Mouse (Mus musculus): ENCODE results near the gene Kcnk10. TPM values are rescaled to one million over a fixed set of nuclear protein-coding genes. Genes with fewer than 3 reads are reported as not detected.

The Kcnk10 gene
- total RNA-seq, 2 experiments from 2014 or later: 15.9 to 18.1 TPM

- no peak overlapping the region for H3K27ac ChIP-seq
- TF ChIP-seq CTCF (IDR thresholded peaks at IDR 0.05): no peak
- intact Hi-C loops (cut with DNase I): no loop called here
- H3K4me3 ChIP-seq: no peak overlapping the region
- DNase-seq (ENCODE audit: extremely low spot score in 1 of 2, low spot score in 2 of 2): no peak
These were observed 96.7 kb downstream of the Kcnk10 start for GRCm38 (mm10) chr12:98481460-98481859.

- no peak overlapping the region for H3K4me3 ChIP-seq
- no peak for TF ChIP-seq CTCF (IDR thresholded peaks at IDR 0.05)
- intact Hi-C loops (cut with DNase I): no loop called here
- no peak for DNase-seq (ENCODE audit: extremely low spot score in 1 of 2, low spot score in 2 of 2)
- H3K27ac ChIP-seq: no peak overlapping the region
These were observed 97.1 kb downstream of the Kcnk10 start for GRCm38 (mm10) chr12:98481048-98481447.

- intact Hi-C loops (cut with DNase I): no loop called here
- DNase-seq (ENCODE audit: extremely low spot score in 1 of 2, low spot score in 2 of 2): no peak
- no peak overlapping the region for H3K27ac ChIP-seq
These were observed 100.2 kb downstream of the Kcnk10 start for GRCm38 (mm10) chr12:98477673-98478461.

GRCm38 (mm10) chr12:98471232-98471631, 106.9 kb downstream of the Kcnk10 start:
- intact Hi-C loops (cut with DNase I): no loop called here
- TF ChIP-seq CTCF (IDR thresholded peaks at IDR 0.05): no peak
- no peak for DNase-seq (ENCODE audit: extremely low spot score in 1 of 2, low spot score in 2 of 2)
- Histone ChIP-seq H3K4me3 (no peak overlapping the region), H3K27ac (no peak overlapping the region)

More at GRCm38 (mm10) chr12:98477673-98478461, 100.2 kb downstream of the Kcnk10 start:
- TF ChIP-seq CTCF (IDR thresholded peaks at IDR 0.05): no peak
- H3K4me3 ChIP-seq: no peak overlapping the region

- TF ChIP-seq CTCF (IDR thresholded peaks at IDR 0.05): no peak
- intact Hi-C loops (cut with DNase I): no loop called here
- Histone ChIP-seq H3K27ac (no peak overlapping the region), H3K4me3 (no peak overlapping the region)
- DNase-seq (ENCODE audit: extremely low spot score in 1 of 2, low spot score in 2 of 2): no peak
These were observed 108.0 kb downstream of the Kcnk10 start for GRCm38 (mm10) chr12:98470097-98470496.

GRCm38 (mm10) chr12:98467793-98468192, 110.3 kb downstream of the Kcnk10 start:
- Histone ChIP-seq H3K4me3 (no peak overlapping the region), H3K27ac (no peak overlapping the region)
- no peak for DNase-seq (ENCODE audit: extremely low spot score in 1 of 2, low spot score in 2 of 2)
- intact Hi-C loops (cut with DNase I): no loop called here
- TF ChIP-seq CTCF (IDR thresholded peaks at IDR 0.05): no peak

GRCm38 (mm10) chr12:98459889-98460288, 118.2 kb downstream of the Kcnk10 start:
- H3K4me3 ChIP-seq: no peak overlapping the region
- H3K27ac ChIP-seq: no peak overlapping the region
- intact Hi-C loops (cut with DNase I): loop anchor here (2.0 to 5.0 kb wide), 3 partner anchors 75 to 118 kb away; no protein-coding TSS in a partner anchor
- DNase-seq (ENCODE audit: extremely low spot score in 1 of 2, low spot score in 2 of 2): no peak
- peak; percentile 58 for TF ChIP-seq CTCF (IDR thresholded peaks at IDR 0.05)

GRCm38 (mm10) chr12:98458944-98459343, 119.2 kb downstream of the Kcnk10 start:
- no peak for DNase-seq (ENCODE audit: extremely low spot score in 1 of 2, low spot score in 2 of 2)
- peak overlapping the region; percentile 25; the same call in 1 of the 2 replicates for H3K27ac ChIP-seq
- intact Hi-C loops (cut with DNase I): loop anchor here (2.0 to 5.0 kb wide), 3 partner anchors 76 to 117 kb away; no protein-coding TSS in a partner anchor
- no peak overlapping the region for H3K4me3 ChIP-seq
- no peak for TF ChIP-seq CTCF (IDR thresholded peaks at IDR 0.05)

GRCm38 (mm10) chr12:98458516-98458915, 119.6 kb downstream of the Kcnk10 start:
- Histone ChIP-seq H3K4me3 (no peak overlapping the region), H3K27ac (no peak overlapping the region)
- no peak for DNase-seq (ENCODE audit: extremely low spot score in 1 of 2, low spot score in 2 of 2)
- intact Hi-C loops (cut with DNase I): loop anchor here (2.0 to 5.0 kb wide), 3 partner anchors 76 to 116 kb away; no protein-coding TSS in a partner anchor
- no peak for TF ChIP-seq CTCF (IDR thresholded peaks at IDR 0.05)

- Histone ChIP-seq H3K4me3 (no peak overlapping the region), H3K27ac (no peak overlapping the region)
- TF ChIP-seq CTCF (IDR thresholded peaks at IDR 0.05): no peak
- intact Hi-C loops (cut with DNase I): no loop called here
- no peak for DNase-seq (ENCODE audit: extremely low spot score in 1 of 2, low spot score in 2 of 2)
These were observed 124.9 kb downstream of the Kcnk10 start for GRCm38 (mm10) chr12:98453161-98453560.

GRCm38 (mm10) chr12:98452646-98453045, 125.5 kb downstream of the Kcnk10 start:
- intact Hi-C loops (cut with DNase I): no loop called here
- H3K4me3 ChIP-seq: no peak overlapping the region
- DNase-seq (ENCODE audit: extremely low spot score in 1 of 2, low spot score in 2 of 2): no peak
- TF ChIP-seq CTCF (IDR thresholded peaks at IDR 0.05): no peak
- no peak overlapping the region for H3K27ac ChIP-seq

GRCm38 (mm10) chr12:98445637-98446036, 132.5 kb downstream of the Kcnk10 start:
- intact Hi-C loops (cut with DNase I): no loop called here
- DNase-seq (ENCODE audit: extremely low spot score in 1 of 2, low spot score in 2 of 2): no peak
- no peak overlapping the region for H3K4me3 ChIP-seq
- no peak for TF ChIP-seq CTCF (IDR thresholded peaks at IDR 0.05)
- H3K27ac ChIP-seq: no peak overlapping the region

- DNase-seq (ENCODE audit: extremely low spot score in 1 of 2, low spot score in 2 of 2): no peak
- intact Hi-C loops (cut with DNase I): no loop called here
- TF ChIP-seq CTCF (IDR thresholded peaks at IDR 0.05): no peak
- Histone ChIP-seq H3K4me3 (no peak overlapping the region), H3K27ac (no peak overlapping the region)
These were observed 133.2 kb downstream of the Kcnk10 start for GRCm38 (mm10) chr12:98444860-98445259.
